Mouse (Mus musculus) heart, postnatal 10 days (tissue): ENCODE results near the gene Olfr764-ps1. TPM values are rescaled to one million over a fixed set of nuclear protein-coding genes. Genes with fewer than 3 reads are reported as not detected.
"Not testable (repeated sequence)": the region's sequence is repeated elsewhere in the genome, so short reads cannot be mapped to it uniquely, and the experiment has no call there.

ENCODE experiments used
- DNase-seq, 2 experiments: peaks; one replicate each; pipeline ENCODE4 v3.0.0; 2021
- intact Hi-C: fragments of 180-260 bp; cut with DNase I; formaldehyde crosslinking; loops from one replicate; pipeline ENCODE4 v1.15.1; 2025
- total RNA-seq, 2 experiments: library from RNA; stranded (reverse); gene quantifications; 2 replicates each; pipeline ENCODE4 v1.2.3; 2021

The Olfr764-ps1 gene
- total RNA-seq = not detected

DNA sequence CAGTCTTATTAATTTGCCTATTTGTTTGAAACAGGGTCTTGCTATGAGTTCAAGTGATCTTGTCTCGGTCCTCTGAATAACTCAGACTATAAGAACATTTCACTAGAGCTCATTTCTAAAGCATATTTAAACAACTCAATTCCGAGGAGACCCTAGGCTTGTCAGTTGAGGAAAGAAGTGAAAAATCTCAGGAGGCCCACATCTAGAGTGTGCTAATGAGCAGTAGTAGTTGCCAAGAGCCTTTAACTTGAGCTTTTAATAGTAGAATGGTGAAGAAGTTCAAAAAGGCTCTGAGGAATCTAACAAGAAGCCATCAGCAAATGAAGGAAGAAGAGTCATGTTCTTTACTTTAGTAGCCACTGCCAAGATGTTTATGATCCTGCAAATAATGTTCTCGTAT lies at the start of gene Olfr764-ps1:
Gene Olfr764-ps1 (minus strand): TSS at position 101 of the 400 bp plus-strand sequence.
- intact Hi-C loops = no loop called here
- DNase-seq = no peak

DNA sequence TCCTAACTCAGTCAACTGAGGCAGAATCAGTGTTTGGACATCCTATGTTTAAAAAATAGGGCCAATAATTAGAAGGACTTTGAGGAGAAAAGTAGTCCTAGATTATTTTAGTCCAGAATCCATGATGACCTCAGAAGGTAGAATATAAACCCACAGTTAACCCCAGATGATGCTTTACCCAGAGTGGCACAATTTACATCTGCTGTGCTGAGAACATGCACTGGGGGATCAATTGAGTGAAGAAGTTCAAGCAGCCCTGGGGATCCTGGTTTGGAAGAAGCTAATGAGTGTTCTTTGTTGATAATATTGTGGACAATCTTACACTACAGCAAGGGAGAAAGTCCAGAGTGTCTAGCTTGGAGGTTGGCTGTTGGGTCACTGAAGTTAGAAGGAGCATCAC lies 43.1 kb upstream of the Olfr764-ps1 start, which contains the start of gene Olfr767:
Gene Olfr767 (minus strand): TSS at position 101 of the 400 bp plus-strand sequence.
- intact Hi-C loops, DNase-seq: not testable (repeated sequence)

DNA sequence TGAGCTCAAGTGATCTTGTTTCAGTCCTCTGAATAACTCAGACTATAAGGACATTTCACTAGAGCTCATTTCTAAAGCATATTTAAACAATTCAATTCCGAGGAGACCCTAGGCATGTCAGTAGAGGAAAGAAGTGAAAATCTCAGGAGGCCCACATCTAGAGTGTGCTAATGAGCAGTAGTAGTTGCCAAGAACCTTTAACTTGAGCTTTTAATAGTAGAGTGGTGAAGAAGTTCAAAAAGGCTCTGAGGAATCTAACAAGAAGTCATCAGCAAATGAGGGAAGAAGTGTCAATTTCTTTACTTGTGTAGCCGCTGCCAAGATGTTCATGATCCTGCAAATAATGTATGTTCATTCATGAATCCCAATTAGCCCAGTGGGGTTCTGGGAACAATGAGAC lies 29.2 kb upstream of the Olfr764-ps1 start, which contains the start of gene Olfr766-ps1:
Gene Olfr766-ps1 (minus strand): TSS at position 101 of the 400 bp plus-strand sequence.
- intact Hi-C loops = no loop called here
- DNase-seq = no peak

DNA sequence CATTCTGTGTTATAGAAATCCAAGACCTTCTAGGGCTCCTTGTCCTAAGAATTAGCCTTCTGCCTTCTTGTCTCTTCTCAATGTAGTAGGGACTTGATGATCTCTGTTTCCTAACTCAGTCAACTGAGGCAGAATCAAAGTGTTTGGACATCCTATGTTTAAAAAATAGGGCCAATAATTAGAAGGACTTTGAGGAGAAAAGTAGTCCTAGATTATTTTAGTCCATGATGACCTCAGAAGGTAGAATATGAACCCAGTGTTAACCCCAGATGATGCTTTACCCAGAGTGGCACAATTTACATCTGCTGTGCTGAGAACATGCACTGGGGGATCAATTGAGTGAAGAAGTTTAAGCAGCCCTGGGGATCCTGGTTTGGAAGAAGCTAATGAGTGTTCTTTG lies 10.2 kb upstream of the Olfr764-ps1 start, which contains the start of gene Olfr765:
Gene Olfr765 (minus strand): TSS at position 101 of the 400 bp plus-strand sequence.
- intact Hi-C loops, DNase-seq: not testable (repeated sequence)

- intact Hi-C loops = loop anchor here (5.0 kb wide), 1 partner anchor 1064 kb away; no protein-coding TSS in a partner anchor
- DNase-seq = no peak
These were observed 11.4 kb downstream of the Olfr764-ps1 start for GRCm38 (mm10) chr10:129028343-129028742.

GRCm38 (mm10) chr10:129026018-129026662 lies 13.6 kb downstream of the Olfr764-ps1 start:
- peak in 1 of 2 experiments; percentile 25 for DNase-seq
- intact Hi-C loops = loop anchor here (5.0 kb wide), 1 partner anchor 1066 kb away; no protein-coding TSS in a partner anchor

GRCm38 (mm10) chr10:129023319-129023718 lies 16.4 kb downstream of the Olfr764-ps1 start:
- no peak for DNase-seq
- intact Hi-C loops = no loop called here

GRCm38 (mm10) chr10:129014477-129014876 lies 25.2 kb downstream of the Olfr764-ps1 start:
- intact Hi-C loops = no loop called here
- DNase-seq = no peak

GRCm38 (mm10) chr10:129011511-129011910 lies 28.2 kb downstream of the Olfr764-ps1 start:
- DNase-seq, intact Hi-C loops: not testable (repeated sequence)

DNA sequence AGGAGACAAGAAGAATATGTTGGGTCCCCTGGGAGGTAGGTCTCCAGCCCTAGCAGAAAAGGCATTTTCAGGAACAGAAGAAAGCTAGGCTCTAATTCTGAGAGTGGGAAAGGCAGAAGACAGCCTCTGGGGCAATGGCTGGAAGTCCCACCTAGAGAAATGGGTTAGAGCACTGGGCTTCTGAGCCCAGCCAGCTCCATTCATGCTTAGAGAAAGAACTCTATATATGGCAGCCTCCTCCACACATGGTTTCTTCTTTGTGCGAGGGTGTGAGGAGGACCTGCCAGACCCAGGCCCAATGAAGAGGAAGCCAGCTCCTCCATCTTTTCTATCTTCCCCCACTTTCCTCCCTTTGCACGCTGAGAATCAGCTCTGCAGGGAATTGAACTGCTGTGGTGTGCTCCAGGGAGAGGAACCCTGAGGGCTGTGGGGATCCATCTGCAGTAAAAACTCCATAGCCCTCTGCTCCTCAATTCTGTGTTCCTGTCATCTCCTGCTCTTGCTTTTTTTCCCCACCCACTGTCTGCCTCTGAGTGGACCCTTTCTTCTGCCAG lies 29.3 kb downstream of the Olfr764-ps1 start, which contains the start of gene Olfr763:
Gene Olfr763 (plus strand): TSS at position 504 of the 554 bp plus-strand sequence.
- intact Hi-C loops = no loop called here
- no peak for DNase-seq

- no peak for DNase-seq
- intact Hi-C loops = no loop called here
These were observed 35.4 kb downstream of the Olfr764-ps1 start for GRCm38 (mm10) chr10:129004032-129004920.

DNA sequence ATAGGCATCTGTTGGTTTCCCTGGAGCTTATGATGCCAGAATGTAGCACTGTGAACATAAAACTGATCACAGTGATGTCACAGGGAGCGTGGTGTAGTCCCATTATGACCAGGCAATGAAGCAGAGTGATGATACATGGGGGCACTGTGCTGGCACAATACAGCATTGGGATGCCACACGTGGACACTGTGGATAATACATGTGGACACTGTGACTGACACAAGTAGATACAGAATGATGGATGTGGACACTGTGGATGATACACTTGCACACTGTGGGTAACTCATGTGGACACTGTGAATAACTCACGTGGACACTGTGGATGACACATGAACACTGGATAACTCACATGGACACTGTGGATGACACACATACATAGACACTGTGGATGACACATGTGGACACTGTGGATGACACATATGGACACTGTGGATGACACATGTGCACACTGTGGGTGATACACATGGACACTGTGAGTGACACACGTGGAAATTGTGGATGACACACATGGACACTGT lies 43.1 kb downstream of the Olfr764-ps1 start:
- intact Hi-C loops = no loop called here
- DNase-seq = no peak

GRCm38 (mm10) chr10:128995796-128996195 lies 43.9 kb downstream of the Olfr764-ps1 start:
- intact Hi-C loops = no loop called here
- DNase-seq = no peak

- DNase-seq = no peak
- intact Hi-C loops = no loop called here
These were observed 48.7 kb downstream of the Olfr764-ps1 start for GRCm38 (mm10) chr10:128990994-128991393.

DNA sequence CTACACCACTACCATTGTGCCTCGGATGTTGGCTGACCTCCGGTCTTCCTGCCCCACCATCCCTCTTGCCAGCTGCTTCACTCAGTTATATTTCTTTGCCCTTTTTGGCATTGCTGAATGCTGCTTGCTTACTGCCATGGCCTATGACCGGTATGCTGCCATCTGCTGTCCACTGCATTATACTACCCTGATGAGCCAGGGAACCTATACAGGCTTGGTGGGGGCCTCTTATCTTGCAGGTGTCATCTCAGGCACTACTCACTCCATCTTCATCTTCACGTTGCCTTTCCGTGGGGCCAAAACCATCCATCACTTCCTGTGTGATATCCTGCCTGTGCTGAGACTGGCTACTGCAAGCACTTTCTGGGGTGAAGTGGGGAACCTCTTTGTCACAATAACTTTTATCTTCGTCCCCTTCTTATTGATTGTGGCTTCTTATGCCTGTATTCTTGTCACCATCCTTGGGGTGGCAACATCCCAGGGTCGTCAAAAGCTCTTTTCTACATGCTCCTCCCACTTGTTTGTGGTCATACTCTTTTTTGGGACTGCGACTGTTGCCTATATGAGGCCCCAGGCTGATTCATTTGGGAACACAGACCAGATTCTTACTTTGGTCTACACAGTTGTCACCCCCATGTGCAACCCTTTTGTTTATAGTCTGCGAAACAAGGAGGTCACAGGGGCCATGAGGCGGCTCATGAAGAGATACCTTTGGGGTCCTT lies 49.4 kb downstream of the Olfr764-ps1 start:
- intact Hi-C loops, DNase-seq: not testable (repeated sequence)

- intact Hi-C loops, DNase-seq: not testable (repeated sequence)
These were observed 50.6 kb downstream of the Olfr764-ps1 start, which contains the start of gene Olfr9 for GRCm38 (mm10) chr10:128989131-128989530. Olfr9 (plus strand) TSS chr10:128989431.
